Mouse (Mus musculus): Measurements from ENCODE around the gene Dohh.

Gene Dohh

GRCm38 (mm10) chr10:81418216-81419070 is 34.2 kb downstream of the Dohh start:
- no peak for DNase-seq (ENCODE audit: low spot score in 2 of 2)

GRCm38 (mm10) chr10:81419111-81419928 is 35.1 kb downstream of the Dohh start:
- no peak for DNase-seq (ENCODE audit: low spot score in 2 of 2)

DNA sequence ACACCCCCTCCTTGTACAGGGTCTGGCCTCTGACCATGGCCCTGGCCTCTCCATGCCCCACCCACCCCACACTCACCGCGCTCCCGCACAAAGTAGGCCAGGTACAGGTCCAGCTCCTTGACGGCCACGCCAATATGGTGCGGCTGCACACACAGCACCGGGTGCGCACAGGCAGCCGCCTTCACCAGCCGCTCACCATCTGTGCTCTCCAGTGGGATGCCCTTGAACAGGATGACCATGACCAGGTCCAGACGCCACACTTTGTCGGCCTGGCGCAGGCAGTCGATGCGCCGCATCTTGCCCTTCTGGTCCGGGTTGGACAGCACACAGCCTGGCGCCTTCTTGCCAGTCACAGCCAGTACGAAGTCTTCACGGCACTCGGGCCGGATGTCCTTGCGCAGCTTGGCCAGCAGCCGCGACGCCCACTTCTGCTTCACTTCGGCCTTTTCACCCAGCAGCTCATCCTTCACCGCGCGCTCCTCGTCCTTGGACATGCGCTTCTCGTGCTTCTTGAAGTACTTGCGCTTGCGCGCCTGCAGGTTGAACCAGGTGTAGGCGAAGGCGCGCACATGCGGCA is 36.1 kb downstream of the Dohh start:
- no peak for DNase-seq (ENCODE audit: low spot score in 2 of 2)

DNA sequence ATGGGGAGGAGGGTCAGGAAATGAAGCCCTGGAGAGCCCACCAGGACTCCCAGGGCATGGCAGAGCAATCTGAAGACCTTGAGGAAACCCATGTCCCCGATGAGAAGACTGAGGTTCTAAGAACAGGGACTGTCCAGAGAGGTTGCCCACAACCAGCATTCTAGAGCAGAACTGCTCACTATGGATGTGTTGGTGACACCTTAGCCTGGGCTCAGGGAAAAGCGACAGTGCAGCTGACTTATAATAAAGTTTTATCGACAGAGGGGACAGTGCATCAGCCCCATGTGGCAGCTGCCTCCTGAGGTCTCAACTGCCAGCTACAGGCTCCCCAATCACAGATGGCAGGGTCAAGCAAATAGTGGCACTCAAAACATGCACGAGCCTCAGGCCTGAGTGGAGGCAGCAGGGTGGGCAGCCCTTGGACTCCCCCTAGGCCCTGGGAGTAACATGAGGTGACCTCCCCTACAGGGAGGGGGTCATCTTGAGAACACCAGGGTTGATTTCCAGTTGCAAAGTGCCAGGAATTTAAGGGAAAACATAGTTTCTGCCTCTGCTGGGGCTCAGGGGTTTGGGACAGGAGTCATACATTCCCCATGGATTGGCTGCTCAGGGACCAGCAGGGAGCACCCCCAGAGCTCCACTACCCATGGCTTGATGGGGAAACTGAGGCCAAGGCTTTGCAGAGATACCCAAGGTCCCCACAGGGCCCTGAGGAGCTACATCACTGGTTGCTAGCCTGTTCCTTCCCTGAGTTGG is 37.0 kb downstream of the Dohh start:
- DNase-seq (ENCODE audit: low spot score in 2 of 2), result no peak

DNA sequence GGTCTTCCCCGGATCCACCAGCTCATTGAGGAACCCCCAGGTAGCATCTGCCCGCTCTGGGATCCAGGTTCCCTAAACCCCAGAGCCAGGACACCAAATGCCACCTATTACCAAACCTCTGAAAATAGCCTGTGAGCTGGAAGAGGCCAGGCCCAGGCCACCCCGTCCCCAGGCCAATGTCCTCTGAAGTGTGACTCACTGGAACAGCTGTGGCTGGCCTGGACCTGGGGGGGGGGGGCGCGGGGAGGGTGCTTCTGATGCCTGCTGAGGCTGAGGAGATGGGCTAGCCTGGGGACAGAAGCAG is 37.5 kb downstream of the Dohh start:
- DNase-seq (ENCODE audit: low spot score in 2 of 2), result no peak

DNA sequence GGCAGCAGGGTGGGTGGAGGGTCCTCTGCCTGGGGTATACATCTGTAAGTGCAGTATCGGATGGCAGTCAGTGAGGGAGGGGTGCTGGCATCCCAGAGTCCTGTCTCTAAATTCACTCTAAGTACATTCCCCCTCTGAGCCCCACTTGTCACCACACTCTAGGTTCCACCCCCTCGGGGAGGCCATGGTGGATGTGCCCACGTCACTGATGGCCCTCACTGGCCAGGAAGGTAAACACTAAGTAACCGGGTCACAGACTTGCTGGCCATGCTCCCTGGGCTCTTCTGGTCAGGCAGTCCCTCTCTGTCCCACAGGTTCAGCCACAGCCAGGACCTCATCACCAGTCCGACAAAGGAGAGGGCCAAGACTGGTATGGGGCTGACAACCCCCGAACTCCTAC is 38.0 kb downstream of the Dohh start:
- no peak for DNase-seq (ENCODE audit: low spot score in 2 of 2)

GRCm38 (mm10) chr10:81422661-81423217 is 38.5 kb downstream of the Dohh start:
- no peak for DNase-seq (ENCODE audit: low spot score in 2 of 2)

DNA sequence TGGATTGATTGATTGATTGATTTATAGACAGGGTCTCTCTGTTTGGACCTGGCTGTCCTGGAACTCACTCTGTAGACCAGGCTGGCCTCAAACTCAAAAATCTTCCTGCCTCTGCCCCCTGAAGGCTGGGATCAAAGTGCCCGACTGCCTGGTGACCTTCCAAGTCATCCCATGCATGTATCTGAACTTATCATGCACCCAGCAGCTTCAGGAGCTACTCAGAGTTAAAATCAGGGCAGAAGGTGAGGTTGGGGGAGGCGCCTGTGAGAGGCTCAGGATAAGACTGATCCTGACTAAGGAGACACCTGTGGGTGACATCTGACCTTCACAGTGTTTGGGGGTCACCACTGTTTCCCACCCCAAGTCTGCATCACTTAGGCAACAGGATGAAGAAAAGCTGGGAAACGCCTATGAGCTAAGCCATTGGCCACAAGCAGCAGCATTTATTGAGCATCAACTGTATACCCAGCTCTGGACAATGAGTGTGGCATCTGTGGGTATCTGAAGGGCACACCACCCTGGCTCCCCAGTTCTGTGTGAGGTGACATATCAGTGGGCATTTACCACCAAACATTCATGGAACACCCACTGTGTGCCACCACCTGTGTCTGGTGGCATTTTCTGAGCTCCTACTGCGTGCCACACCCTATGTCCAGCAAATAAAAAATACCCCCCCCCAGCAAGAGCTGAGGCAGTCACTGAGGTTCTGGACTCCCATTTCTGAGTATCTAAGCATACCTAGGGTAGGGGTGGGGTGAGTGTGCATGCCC is 39.4 kb downstream of the Dohh start:
- DNase-seq (ENCODE audit: low spot score in 2 of 2), result no peak

DNA sequence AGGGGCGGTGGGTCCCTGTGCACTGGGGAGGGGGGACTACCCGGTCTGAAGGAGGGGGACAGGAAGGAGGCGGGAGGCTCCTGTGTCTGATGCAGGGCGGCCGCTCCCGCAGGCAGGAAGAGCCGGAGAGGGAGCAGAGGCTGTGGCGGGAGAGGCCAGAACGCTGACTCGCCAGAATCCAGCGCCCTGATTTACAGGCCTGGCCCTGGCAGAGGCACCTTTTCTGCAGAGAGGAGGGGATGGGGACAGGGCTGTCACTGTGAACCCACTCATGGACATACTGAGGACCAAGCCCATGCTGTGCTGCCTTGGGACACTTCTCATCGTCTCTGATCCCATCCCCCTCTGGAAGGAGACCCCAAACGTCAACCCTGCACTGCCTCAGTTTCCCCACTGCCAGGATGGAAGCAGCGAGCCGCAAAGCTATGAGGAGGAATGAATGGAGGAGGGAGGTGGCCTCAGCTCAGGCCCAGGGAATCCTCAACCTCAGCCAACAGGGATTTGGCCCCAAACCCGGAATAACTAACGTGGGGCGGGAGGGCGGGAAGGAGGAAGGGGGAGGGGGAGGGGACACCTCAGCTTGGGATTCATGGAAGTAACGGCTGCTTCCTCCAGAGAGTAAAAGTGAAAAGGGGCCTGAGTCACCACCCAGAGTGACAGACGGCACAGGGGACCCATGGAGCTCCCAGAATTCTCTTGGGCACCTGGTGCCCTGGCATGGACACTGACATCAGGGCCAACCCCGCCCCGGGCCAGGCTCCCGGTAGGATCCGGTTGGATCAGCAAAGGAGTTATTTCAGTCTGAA is 40.2 kb downstream of the Dohh start:
- DNase-seq (ENCODE audit: low spot score in 2 of 2), result no peak

DNA sequence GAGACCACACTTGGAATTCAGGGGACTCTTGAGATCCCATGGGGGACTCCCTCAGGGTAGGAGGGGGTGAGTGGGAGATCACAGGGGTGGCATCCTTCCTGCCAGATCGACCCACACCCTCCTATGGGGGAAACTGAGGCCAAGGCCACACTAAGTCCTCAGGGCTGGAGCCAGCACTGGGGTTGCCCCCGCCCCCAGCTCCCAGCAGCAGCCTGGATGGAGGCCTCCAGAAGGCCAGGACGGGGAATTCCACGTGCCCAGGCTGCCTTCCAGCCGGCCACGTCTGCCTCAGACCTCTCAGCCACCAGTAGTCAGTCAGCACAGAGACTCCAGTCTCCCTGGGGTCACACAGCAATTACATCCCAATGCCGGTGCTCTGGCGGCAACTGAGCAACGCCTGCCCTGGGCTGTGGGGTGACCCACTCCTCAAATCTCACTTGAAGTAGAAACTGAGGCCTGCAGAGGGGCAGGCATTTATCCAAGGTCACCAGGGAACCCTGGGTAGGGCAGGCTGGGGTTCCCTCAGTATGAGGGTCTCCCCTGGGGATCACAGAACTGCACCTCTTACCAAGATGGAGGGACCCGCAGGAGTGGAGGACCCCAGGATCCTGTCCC is 41.1 kb downstream of the Dohh start:
- DNase-seq (ENCODE audit: low spot score in 2 of 2), result no peak

DNA sequence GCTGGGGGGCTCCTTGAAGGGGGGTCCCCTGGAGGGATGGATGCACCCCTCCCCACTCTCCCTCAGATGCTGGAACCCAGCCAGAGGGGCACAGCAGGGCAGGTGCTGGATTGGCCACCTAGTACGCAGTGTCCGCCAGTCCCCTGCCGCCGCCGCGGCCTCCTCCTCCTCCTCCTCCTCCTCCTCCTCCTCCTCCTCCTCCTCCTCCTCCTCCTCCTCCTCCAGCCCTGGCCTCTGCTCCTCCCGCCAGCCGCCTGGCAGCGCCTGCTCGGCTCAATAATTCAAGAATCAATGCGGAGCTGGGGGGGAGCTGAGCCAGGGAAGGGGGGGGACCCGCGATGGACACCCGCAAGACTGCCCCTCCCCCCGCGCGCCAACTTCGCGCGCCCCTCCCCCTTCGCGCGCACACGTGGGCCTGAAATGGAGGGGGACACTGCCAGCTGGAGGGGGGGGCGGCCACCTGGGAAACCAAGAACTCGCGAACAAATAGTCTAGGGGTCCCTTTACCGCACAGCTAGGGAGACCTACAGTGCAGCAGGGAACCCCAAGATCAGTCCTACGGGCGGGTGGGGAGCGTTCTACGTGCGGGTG is 41.9 kb downstream of the Dohh start:
- DNase-seq (ENCODE audit: low spot score in 2 of 2), result no peak

- DNase-seq (ENCODE audit: low spot score in 2 of 2), result no peak
Measured at GRCm38 (mm10) chr10:81426897-81427296, 42.7 kb downstream of the Dohh start.

- no peak for DNase-seq (ENCODE audit: low spot score in 2 of 2)
Measured at GRCm38 (mm10) chr10:81427327-81427726, 43.1 kb downstream of the Dohh start.

DNA sequence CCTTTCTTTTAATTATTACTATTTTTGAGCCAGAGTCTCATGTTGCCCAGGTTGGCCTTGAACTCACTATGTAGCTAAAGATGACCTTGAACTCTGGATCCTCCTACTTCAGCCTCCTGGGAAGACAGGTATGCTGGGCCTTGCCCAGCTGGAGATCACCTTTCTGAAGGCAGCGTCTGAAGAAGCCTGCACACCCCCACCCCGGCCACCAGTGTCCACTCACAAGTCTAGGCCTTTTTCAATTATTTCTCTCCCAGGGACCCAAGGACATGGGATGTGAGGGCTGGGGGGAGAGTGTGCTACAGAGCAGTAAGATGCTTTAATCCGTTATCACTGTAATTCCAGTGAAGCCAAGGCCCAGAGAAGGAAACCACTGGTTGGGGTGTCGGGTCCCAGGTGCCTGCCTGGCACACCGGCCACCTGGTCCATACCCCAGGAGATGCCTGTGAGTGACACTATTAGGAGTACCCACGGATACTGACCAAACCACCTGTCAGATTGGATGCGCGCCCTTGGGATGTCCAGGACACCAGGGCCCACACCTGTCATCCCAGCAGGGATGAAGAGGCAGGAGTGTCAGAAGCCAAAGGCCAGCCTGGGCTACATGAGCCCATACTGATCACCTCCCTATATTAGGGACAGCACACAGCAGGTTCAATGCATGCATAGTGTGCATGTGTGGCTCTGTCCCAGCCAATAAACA is 43.7 kb downstream of the Dohh start:
- DNase-seq (ENCODE audit: low spot score in 2 of 2), result no peak

- DNase-seq (ENCODE audit: low spot score in 2 of 2), result no peak
Measured at GRCm38 (mm10) chr10:81428507-81428870, 44.3 kb downstream of the Dohh start.

GRCm38 (mm10) chr10:81429092-81429491 is 44.9 kb downstream of the Dohh start:
- no peak for DNase-seq (ENCODE audit: low spot score in 2 of 2)

DNA sequence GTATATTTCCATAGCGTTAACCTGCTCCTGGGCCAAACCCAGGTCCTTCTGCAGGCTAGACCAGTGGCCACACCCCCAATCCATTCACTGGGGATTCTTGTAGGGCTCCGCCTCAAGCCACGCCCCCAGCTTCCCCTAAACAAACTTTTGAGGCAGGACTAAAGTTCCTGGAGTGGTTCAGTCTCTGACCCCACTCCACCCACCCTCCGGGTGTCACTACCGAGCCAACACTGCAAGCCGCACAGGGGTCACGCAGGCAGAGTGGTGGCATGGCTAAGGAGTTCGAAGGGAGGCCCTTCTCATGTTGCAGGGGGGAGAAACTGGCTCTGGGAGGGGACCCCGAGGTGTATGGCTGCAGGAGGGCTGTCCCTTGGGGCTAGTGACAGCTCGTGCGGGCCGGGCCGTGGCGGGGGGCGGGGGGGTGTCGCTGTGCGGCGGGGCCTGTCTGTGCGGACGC is 45.4 kb downstream of the Dohh start:
- peak; percentile 56 to 73 for DNase-seq (ENCODE audit: low spot score in 2 of 2)

GRCm38 (mm10) chr10:81430141-81430830 is 46.1 kb downstream of the Dohh start:
- peak; percentile 80 to 81 for DNase-seq (ENCODE audit: low spot score in 2 of 2)

Data from natural killer cell, adult 2 months (primary cell).